Mouse (Mus musculus) 416B (cell line): ENCODE measurements around the gene Acap3.

Experiments used
- DNase-seq: peaks from one replicate; pipeline ENCODE4 v3.0.0; 2011; ENCODE audit warnings: low read depth

The Acap3 gene

GRCm38 (mm10) chr4:155886330-155886729 is 5.3 kb upstream of the Acap3 start:
- peak; percentile 41 for DNase-seq

GRCm38 (mm10) chr4:155887674-155888073 is 3.9 kb upstream of the Acap3 start:
- DNase-seq = no peak

DNA sequence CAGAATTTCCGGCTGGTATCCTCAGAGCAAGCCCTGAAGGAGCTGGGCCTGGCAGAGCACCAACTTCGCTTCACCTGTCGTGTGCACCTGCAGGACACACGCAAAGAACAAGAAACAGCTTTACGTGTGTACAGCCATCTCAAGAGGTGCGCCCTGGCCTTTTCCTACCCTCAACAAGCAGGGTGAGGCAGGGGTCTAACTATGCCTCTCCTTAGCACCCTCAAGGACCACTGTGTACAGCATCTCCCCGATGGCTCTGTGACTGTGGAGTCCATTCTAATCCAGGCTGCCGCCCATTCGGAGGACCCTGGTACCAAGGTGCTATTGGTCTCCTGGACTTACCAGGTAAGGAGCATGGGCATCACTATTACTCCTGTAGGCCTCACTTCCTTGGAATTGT is 3.4 kb upstream of the Acap3 start:
- no peak for DNase-seq

DNA sequence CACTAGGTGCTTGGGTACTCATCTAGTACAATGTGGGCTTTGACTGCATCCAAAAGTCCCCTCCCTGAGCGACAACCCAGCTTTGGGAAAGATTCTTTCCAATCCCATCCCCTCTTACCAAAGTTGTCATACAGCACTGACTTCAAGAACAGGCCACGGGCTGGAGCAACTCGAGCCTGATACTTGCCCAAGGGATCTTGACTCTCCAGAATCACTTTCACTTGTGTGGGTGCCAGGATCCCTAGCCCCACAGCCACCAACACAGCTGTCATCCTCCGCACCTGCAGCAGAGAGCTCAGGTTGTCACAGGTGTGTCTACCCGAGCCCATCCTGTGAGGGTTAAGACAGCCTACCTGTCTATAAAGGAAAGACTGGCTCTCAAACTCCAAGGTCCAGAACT is 2.3 kb upstream of the Acap3 start:
- no peak for DNase-seq

GRCm38 (mm10) chr4:155891011-155891471 is 581 bp upstream of the Acap3 start:
- DNase-seq = no peak

DNA sequence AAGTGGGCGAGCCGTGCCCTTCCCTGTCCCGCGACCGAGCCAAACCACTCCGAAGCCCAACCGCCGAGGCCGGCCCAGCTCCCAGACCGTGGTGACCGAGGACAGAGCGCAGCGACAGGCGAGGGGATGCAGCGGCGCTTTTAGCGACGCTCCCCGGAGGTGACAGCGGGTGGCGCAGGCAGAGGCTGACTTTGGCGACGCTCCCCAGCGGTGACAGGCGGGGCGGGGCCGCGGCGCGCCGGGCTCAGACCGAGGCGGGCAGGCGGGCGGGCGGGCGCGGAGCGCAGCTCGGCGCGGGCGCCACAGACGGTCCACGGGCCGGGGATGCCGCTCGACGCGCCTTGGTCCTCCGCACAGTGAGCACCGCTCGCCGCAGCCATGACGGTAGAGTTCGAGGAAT is 395 bp downstream of the Acap3 start:
- peak; percentile 86 for DNase-seq

DNA sequence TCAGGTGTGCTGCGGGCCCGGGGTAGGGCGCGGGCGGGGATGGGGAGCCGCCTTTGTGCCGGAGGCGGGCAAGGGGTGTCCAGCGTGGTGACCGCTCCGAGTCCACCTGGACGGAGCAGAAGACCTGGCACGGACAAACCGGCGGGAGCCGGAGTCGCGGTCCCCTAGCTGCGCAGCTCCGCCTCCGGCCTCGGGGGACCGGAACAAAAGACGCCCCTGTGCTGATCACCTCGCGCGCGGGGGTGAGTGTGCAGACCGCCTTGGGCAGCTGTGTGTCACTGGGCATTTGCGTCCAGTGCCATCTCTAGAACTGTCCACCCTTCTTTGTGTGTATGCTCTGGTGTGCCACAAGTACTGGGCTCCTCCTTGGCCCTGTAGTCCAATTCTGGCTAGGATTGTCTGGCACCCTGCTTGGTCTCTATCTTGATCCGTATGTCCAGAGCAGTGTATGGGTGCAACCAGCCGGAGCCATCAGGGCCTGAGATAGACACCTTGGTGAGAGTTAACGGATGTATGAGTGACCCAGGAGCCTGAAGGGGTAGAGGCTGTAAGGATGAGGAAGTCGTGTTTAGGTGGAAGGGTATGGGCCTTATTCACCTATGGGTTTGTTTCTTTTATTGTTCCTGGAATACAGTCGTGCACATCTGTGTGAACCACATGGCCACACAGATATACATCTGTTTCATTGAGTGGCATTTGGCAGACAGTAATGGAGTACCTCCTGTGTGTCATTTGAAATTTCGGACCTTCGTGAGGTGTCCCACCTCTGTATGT is 1.0 kb downstream of the Acap3 start:
- DNase-seq = peak; percentile 34

DNA sequence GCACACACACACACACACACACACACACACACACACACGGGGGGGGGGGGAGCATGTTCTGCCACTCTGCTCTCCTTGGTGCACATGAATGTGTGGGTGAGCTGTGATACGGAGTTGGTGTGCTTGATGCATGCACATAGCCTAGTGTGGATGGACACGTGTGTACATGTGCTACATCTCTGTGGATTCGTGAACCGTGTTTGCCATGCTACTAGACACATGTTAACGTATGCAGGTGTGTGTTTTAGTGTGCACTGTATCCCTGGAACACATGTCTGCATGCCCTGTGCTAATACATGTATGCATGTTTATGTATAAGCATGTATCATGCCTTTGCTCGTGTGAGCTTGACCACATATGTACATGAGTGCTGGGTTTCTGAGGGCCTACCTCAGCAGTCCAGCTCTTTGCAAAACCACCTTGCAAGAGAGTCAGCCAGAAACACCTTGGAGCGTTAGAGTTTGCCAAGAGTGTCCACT is 1.6 kb downstream of the Acap3 start:
- no peak for DNase-seq

- DNase-seq = peak; percentile 68
These were observed 2.8 kb downstream of the Acap3 start for GRCm38 (mm10) chr4:155894311-155894881.

DNA sequence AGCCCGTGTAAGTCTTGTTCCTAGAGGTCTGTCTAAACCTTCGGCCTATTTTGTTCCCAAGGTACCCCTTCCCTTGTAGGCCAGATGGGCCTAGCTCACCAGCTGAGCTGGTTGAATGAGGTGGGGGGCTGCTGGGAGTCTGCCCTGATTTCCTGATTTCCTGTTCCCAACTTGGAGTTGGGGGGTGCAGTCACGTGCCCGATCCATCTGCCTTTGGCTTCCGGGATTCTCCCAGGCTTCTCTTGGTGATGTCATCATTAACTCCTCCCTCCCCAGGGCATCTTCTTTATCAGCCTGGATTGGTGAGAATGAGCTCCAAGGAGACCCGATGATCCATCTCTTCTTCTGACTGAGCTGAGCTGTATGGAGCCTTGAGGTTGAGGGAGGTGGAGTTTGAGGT is 3.6 kb downstream of the Acap3 start:
- DNase-seq = no peak

GRCm38 (mm10) chr4:155895826-155896225 is 4.2 kb downstream of the Acap3 start:
- no peak for DNase-seq

- DNase-seq = no peak
These were observed 4.8 kb downstream of the Acap3 start for GRCm38 (mm10) chr4:155896461-155896860.

DNA sequence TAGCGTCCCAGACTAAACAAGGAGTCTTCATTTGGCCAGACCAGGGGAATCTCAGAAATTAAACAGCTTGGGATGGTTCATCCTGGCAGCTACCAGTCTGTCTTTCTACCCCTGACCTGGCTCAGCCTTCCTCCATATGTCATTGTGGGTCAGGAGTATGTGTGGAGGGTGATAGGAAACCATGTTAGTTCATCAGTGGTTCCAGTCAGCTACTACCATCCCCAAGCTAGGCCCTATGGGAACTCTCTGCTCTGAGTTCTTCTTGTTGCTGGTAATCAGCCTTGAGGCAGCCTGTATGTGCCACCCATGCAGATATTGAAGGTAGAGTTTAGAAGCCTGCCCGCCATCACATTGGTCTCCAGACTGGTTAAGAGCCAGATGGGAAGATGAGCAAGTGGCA is 6.7 kb downstream of the Acap3 start:
- peak; percentile 24 for DNase-seq

DNA sequence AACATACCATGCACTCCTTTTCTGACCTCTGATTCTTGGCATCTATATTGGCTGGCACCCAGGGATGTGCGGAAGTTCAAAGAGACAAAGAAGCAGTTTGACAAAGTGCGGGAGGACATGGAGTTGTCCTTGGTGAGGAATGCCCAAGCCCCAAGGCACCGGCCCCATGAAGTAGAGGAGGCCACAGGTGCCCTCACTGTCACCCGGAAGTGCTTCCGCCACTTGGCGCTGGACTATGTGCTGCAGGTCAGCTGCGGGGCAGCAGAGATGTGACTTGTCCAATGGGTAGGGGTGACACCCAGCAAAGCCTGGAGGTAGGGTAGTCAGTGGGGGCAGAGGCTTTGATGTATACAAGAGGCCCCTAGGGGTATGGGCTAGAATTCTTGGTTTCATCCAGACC is 7.7 kb downstream of the Acap3 start:
- no peak for DNase-seq

- DNase-seq = no peak
These were observed 9.6 kb downstream of the Acap3 start for GRCm38 (mm10) chr4:155901205-155901604.

GRCm38 (mm10) chr4:155903246-155903645 is 11.6 kb downstream of the Acap3 start:
- no peak for DNase-seq

DNA sequence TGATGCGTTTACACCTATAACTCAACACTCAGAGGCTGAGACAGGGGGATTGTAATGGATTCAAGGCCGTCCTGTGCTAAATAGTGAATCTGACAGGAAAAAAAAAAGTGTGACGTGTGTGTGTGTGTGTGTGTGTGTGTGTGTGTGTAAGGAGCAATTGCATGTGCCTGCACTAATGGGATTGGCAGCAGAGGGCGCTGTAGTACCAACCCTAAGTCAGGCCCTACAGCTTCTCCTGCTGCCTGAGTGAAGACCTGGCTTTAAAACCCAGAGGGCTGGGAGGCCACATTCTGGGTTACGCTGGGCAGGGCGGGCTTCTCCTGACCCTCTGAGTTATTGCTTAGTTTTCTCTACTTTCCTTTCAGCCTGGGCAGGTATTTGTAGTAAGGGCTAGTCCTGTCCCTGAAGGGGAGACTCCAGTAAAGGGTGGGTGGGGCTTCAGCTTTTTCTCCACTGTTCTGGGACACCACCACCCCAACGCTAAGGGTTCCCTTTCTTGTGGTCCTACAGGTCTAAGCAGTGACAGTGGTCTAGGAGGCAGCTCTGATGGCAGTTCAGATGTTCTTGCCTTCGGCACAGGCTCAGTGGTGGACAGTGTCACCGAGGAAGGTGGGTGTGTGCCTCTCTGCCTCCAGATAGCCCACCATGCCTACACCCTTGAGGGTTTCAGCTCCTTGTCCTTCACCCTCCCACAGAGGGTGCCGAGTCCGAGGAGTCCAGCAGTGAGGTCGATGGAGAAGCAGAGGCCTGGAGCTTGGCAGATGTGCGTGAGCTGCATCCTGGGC is 12.9 kb downstream of the Acap3 start:
- DNase-seq = peak; percentile 74

DNA sequence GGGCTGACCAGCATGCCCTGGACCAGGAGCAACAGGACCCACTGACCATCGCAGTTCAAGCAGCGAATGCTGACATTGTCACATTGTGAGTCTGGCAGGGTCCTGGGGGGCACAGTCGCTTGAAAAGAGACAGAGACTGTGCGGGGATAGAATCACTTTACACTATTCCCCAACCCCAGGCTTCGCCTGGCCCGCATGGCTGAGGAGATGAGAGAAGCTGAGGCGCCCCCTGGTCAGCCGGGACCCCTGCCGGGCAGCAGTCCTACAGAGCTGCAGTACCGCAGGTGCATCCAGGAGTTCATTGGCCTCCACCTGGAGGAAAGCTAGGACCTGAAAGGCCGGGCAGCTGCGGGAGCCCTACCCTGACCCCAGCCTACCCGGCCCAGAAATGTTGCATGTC is 14.0 kb downstream of the Acap3 start:
- DNase-seq = no peak

DNA sequence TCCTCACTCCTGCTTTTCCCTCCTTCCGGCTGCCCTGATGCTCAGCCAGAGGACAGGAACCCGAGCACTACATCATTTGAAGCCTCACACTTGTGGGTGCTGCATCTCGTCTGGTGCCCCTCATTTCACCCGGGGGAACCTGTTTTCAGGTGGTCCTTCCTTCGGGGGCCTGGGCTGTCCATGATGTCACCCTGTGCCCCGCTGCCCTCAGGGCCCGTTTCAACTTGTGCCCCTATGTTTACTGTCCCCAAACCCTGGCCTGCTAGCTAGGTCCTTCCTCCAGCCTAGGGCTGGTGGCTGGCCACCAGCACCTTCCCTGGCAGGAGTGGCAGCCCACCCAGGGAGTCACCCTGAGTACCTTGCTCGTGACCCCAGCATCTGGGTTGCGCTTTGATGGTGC is 14.5 kb downstream of the Acap3 start:
- DNase-seq = no peak

- no peak for DNase-seq
These were observed 15.4 kb downstream of the Acap3 start for GRCm38 (mm10) chr4:155907003-155907402.

- DNase-seq = no peak
These were observed 16.7 kb downstream of the Acap3 start for GRCm38 (mm10) chr4:155908281-155908680.

DNA sequence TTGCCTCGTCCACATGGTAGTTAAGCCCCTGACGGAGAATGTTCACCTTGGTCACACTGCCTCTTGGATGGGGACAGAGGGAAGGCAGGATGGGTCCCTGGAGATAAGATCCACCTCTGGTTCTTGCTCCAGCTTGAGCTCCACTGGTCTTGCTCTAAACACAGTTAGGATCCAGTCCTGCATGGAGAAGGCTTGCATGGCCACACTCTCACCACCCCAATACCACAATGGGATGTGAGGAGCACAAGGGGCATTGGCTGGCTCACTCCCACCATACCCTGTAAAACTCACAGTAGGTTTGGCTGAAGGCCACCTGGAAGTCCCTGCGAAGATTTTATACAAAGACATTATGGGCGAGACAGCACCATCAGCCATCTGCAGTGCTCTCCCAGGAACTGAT is 17.1 kb downstream of the Acap3 start:
- no peak for DNase-seq

DNA sequence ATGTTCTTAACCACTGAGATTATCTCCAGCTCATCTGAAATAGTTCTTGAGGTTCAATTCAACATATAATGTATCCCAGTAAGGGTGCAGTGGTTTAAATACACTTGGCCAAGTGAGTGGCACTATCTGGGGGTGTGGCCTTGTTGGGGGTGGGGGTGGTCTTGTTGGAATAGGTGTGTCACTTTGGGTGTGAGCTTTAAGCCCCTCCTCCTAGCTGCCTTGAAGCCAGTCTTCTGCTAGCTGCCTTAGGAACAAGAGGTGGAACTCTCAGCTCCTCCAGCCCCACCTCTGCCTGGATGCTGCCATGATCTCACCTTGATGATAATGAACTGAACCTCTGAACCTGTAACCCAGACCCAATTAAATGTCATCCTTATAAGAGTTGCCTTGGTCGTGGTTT is 40.4 kb downstream of the Acap3 start:
- peak; percentile 34 for DNase-seq
